Mouse (Mus musculus) midbrain, embryonic 14.5 days (tissue): ENCODE data around the gene Tmem72. TPM values are rescaled to one million over a fixed set of nuclear protein-coding genes. Genes with fewer than 3 reads are reported as not detected.

Source experiments
- ATAC-seq: fragments of 200-750 bp; cut with Nextera tagmentation; 2 replicates; pipeline ENCODE4 v1.8.0; 2017; ENCODE audit warnings: moderate number of reproducible peaks, moderate library complexity; ENCODE audit not compliant: low FRiP score, low TSS enrichment
- DNase-seq: peaks from one replicate; pipeline ENCODE4 v3.0.0-alpha.2; 2015
- H3K27ac ChIP-seq: fragments of 300-500 bp; sonication (generic); replicated peaks from 2 replicates; pipeline ENCODE4 v1.5.1; 2014; ENCODE audit warnings: mild to moderate bottlenecking, low read depth, low read length, moderate library complexity
- H3K27me3 ChIP-seq: fragments of 300-500 bp; sonication (generic); 2 replicates; pipeline ENCODE4 v1.6.1; 2014; ENCODE audit warnings: low read length, control low read depth, mixed read lengths; ENCODE audit not compliant: control insufficient read depth, insufficient read depth
- H3K36me3 ChIP-seq: fragments of 300-500 bp; sonication (generic); 2 replicates; pipeline ENCODE4 v1.6.1; 2014; ENCODE audit warnings: low read length, control low read depth; ENCODE audit not compliant: control insufficient read depth, insufficient read depth
- H3K4me1 ChIP-seq: fragments of 300-500 bp; sonication (generic); 2 replicates; pipeline ENCODE4 v1.6.1; 2014; ENCODE audit warnings: mild to moderate bottlenecking, antibody characterized with exemption, low read length, control low read depth; ENCODE audit not compliant: control insufficient read depth, insufficient read depth
- H3K4me2 ChIP-seq: fragments of 300-500 bp; sonication (generic); 2 replicates; pipeline ENCODE4 v1.6.1; 2014; ENCODE audit warnings: mild to moderate bottlenecking, low read length, moderate library complexity
- H3K4me3 ChIP-seq: fragments of 300-500 bp; sonication (generic); replicated peaks from 2 replicates; pipeline ENCODE4 v1.5.1; 2014; ENCODE audit warnings: low read depth, low read length
- H3K9ac ChIP-seq: fragments of 300-500 bp; sonication (generic); replicated peaks from 2 replicates; pipeline ENCODE4 v1.6.1; 2014; ENCODE audit warnings: mild to moderate bottlenecking, low read length, moderate library complexity
- H3K9me3 ChIP-seq: fragments of 300-500 bp; sonication (generic); 2 replicates; pipeline ENCODE4 v1.6.1; 2016; ENCODE audit warnings: low read length, control low read depth, mixed read lengths; ENCODE audit not compliant: control insufficient read depth
- WGBS: fragments of 180-500 bp; shearing (Covaris S2); extraction: QIAGEN DNeasy Blood & Tissue Kit; methylation state at CpG from one replicate; pipeline ENCODE4 v1.1.7; 2014; 5-methylcytosine and 5-hydroxymethylcytosine counted together
- polyA plus RNA-seq: library from polyadenylated mRNA; unstranded; fragments of >200 nt; fragmentation: Nextera tagmentation; extraction: Ambion mirVana; gene quantifications from 2 replicates; pipeline ENCODE4 v1.2.1, GENCODE M21; 2014

The Tmem72 gene
- polyA plus RNA-seq, 1 experiment from 2014 or later: 0.14 TPM

DNA sequence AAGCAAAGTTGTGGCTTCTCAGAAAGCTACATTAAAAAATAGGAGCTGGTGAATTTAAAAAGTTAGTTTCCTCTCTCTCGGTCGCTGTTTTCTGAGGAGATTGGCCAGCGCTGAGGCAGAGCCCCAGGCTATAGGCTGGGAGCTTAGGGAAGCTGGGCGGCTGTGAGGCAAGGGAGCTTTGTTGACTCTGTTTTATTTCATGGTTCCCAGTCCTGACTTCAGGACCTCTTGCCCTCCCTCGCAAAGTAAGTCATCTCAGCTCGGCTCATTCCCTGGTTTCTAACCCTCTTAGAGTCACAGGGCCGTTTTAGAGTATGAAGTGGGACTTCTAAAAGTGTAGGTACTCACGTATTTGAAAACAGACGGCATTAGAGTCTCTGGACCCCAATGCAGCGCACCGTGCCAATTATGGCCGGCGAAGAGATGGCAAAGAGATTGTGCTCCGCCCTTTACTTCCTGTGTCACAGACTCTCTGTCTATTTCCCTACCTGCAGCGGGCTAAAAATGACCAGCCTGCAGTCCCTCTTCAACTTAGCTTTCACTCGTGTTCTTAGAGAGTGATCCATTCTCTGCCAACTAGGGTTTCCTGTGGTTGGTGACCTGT lies 42.3 kb downstream of the Tmem72 start:
- peak overlapping the region; percentile 98 for H3K4me2 ChIP-seq
- H3K36me3 ChIP-seq: no peaks in the 10 kb centered on the region
- H3K4me1 ChIP-seq: peaks cover 20% of the 10 kb centered on the region
- H3K27ac ChIP-seq: no peak overlapping the region
- H3K9ac ChIP-seq: peak overlapping the region; percentile 62; the same call in 1 of the 2 replicates
- ATAC-seq (no peak), DNase-seq (no peak)
- H3K9me3 ChIP-seq: no peaks in the 10 kb centered on the region
- WGBS: 24% methylated on average over 16 of the region's 16 CpGs
- H3K27me3 ChIP-seq: no peaks in the 10 kb centered on the region
- peak overlapping the region; percentile 52 for H3K4me3 ChIP-seq

DNA sequence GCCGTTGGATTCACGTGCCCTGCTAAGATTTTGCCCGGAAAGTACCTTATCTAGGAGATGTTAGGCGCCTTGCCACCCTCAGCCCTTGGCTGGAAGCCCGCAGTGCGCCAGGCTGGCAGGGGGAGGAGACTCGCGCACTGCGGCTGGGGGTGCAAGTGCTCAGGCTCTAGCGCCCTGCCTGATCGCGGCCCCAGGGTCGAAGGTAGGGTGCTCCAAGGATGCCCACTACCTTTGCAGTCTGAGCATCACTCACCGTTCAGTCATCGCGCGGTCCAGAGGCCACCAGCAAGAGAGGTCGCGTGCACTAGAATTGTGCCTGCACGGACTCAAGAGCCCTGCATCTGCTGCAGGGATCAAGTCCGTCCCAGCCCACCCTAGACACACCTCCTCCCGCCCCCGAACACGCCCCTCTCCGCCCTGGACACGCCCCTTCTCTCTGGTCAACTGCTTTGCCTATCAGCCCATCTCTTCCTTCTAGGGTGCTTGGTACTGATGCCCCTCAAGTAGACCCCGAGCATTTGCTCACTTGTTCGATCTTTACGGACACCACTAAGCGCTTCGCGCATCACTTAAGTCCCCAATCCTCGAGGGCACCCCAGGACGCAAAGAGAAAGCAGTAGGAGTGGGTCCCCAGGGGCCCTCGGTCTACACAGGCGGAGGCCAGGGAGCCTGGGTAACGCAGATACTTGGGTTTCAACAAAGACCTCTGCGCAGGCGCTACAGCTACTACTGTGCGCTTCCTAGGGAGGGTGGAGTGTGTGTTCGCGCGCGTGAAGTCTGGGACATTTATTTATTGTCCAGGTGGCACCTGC lies 43.0 kb downstream of the Tmem72 start, which contains the start of gene Rassf4:
Gene Rassf4 (minus strand): TSS at position 482 of the 812 bp plus-strand sequence.
- Histone ChIP-seq H3K9ac (peak within 1 kb of the TSS; percentile 62), H3K4me1 (peaks cover 20% of the 10 kb centered on the region), H3K9me3 (no peaks in the 10 kb centered on the region), H3K4me2 (peak within 1 kb of the TSS; percentile 98), H3K27ac (peak within 1 kb of the TSS; percentile 32; the same call in 1 of the 2 replicates), H3K36me3 (no peaks in the 10 kb centered on the region), H3K4me3 (peak within 1 kb of the TSS; percentile 52), H3K27me3 (no peaks in the 10 kb centered on the region)
- WGBS: under 1% methylated on average over 44 of the region's 44 CpGs
- ATAC-seq (peak; percentile 83), DNase-seq (peak; percentile 85)

DNA sequence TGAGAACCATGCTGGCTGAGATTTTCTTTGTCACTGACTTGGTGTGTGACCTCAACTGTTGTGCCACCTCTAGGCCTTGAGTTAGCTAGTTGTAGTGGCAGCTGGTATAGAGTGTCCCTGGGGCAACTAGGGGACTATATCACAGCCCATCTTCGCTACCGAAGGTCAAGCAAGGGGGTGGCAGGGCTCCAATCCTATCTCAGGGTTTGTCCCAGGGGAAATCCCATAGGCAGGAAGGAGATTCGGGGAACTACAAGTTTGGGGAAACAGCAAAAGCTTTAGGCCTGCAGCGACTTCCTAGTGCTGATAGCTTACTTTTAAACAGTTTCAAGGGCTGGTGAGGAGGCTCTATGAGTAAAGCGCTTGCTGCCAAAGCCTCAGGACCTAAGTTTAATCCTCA lies 44.4 kb downstream of the Tmem72 start:
- Histone ChIP-seq H3K9me3 (no peaks in the 10 kb centered on the region), H3K4me2 (peak overlapping the region; percentile 98), H3K4me3 (no peak overlapping the region), H3K27me3 (no peaks in the 10 kb centered on the region), H3K9ac (no peak overlapping the region), H3K4me1 (peaks cover 20% of the 10 kb centered on the region), H3K36me3 (no peaks in the 10 kb centered on the region), H3K27ac (no peak overlapping the region)
- 58% methylated on average over 5 of the region's 5 CpGs for WGBS
- ATAC-seq: no peak
- peak; percentile 11 for DNase-seq

DNA sequence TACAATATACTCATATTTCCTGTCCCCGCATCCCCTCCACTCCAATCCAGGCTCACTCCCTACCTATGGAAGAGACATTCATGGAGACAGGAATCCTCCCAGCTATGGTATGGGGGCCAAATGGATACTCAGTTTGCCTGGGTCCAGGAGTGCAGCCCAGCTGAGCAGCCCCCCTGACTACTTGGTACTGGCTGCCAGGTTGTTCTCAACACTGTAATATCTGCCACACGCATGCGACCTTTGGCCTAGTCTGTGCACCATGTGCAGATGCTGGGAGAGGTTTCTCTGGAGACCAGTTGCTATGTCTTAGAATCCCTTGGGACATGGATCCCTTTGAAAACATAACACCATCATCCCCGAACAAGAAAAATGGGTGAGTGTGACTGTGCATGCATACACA lies 44.9 kb downstream of the Tmem72 start:
- no peaks in the 10 kb centered on the region for H3K27me3 ChIP-seq
- no peaks in the 10 kb centered on the region for H3K9me3 ChIP-seq
- H3K4me1 ChIP-seq: peaks cover 20% of the 10 kb centered on the region
- no peaks in the 10 kb centered on the region for H3K36me3 ChIP-seq
- 75% methylated on average over 4 of the region's 4 CpGs for WGBS
- peak overlapping the region; percentile 98 for H3K4me2 ChIP-seq
- peak; percentile 26 for DNase-seq
- no peak overlapping the region for H3K9ac ChIP-seq
- no peak overlapping the region for H3K27ac ChIP-seq
- H3K4me3 ChIP-seq: no peak overlapping the region
- no peak for ATAC-seq

DNA sequence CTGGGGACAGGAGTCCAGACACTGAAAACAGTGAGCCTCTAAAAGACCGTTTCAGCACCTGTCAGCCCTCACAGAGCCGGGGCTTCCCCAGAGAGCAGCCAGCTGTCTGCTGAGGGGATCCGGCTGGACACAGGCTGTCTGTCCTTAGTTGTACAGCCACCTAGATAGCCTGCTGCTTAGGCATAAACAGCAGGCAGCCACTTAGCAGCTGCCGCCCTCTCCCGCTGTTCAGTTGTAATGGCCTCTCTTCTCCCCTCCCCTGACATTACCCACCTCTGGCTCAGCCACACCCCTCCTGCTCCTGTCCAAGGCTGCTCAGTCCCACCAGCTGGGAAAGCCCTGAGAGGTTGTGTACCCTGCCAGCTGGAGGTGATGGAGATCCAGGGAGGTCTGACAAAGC lies 45.7 kb downstream of the Tmem72 start:
- 3% methylated on average over 5 of the region's 5 CpGs for WGBS
- ATAC-seq: peak; percentile 35
- DNase-seq: peak; percentile 32

DNA sequence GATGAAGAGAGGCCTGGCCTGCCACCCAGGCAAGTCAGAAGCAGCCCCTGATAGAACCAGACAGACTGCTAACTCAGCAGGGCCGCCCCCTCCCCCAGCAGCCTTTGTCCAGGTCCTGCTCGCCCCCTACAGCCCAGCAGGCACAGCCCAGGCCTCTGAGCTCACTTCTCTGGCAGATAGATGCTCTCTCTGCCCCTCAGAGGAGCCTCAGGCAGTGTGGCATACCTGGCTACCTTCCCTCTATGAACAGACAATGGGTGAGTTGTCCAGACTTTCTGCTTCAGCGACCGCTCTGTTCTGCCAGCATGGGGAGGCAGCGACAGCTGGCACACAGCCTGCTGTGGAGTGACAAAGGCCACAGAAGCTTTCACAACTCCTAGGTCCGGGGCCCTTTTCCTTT lies 46.6 kb downstream of the Tmem72 start:
- peak overlapping the region; percentile 4; the same call in 1 of the 2 replicates for H3K4me2 ChIP-seq
- H3K27me3 ChIP-seq: no peaks in the 10 kb centered on the region
- no peaks in the 10 kb centered on the region for H3K9me3 ChIP-seq
- peaks cover 20% of the 10 kb centered on the region for H3K4me1 ChIP-seq
- ATAC-seq: peak; percentile 18; the same call in 1 of the 2 replicates
- 7% methylated on average over 6 of the region's 6 CpGs for WGBS
- DNase-seq: peak; percentile 60
- H3K36me3 ChIP-seq: no peaks in the 10 kb centered on the region
- no peak overlapping the region for H3K4me3 ChIP-seq
- no peak overlapping the region for H3K9ac ChIP-seq
- H3K27ac ChIP-seq: peak overlapping the region; percentile 70

More for the DNA sequence above, 45.7 kb downstream of the Tmem72 start:
- Histone ChIP-seq H3K36me3 (no peaks in the 10 kb centered on the region), H3K4me1 (peaks cover 20% of the 10 kb centered on the region), H3K4me3 (no peak overlapping the region), H3K9me3 (no peaks in the 10 kb centered on the region), H3K27me3 (no peaks in the 10 kb centered on the region), H3K27ac (peak overlapping the region; percentile 70), H3K4me2 (peak overlapping the region; percentile 27; the same call in 1 of the 2 replicates), H3K9ac (peak overlapping the region; percentile 34; the same call in 1 of the 2 replicates)

DNA sequence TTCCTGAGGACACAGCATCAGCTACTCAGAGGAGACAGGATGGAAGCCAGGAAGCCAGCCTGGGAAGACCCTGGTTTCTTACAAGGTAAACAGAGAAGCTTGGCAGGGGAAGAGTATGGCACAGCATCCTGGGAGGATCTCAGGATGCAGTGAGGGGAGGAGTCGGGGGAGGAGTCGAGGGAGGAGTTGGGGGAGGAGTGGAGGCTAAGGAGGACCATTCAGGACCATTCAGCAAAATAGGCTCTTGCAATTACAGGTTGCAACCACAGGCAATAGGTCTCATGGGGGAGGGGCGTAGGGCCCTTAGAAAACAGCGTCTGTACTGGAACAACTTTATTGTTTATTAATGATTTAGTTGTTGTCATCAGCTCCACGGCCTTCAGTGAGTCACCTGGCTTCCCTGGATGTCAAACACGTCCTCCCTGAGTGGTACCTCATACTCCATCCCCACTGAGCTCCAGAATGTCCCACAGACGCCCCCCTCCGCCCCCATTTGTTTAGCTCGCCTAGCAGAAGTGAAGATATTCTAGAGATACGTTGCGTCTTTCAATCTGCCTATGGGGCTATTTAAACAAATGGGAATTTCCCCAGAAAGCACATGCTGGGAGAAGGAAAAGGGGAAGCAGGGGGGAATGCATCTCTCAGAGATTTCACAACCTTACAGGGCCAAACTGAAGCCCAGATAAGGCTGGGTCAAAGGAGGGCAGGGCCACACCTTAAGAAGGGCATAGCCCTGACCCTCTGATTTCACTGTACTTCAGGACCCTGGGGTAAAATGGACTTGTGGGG lies 47.8 kb downstream of the Tmem72 start:
- Histone ChIP-seq H3K9ac (no peak overlapping the region), H3K27me3 (no peaks in the 10 kb centered on the region), H3K27ac (no peak overlapping the region), H3K36me3 (no peaks in the 10 kb centered on the region), H3K4me3 (no peak overlapping the region), H3K4me1 (peaks cover 20% of the 10 kb centered on the region), H3K9me3 (no peaks in the 10 kb centered on the region), H3K4me2 (no peak overlapping the region)
- DNase-seq (peak; percentile 8), ATAC-seq (no peak)
- 49% methylated on average over 11 of the region's 11 CpGs for WGBS

DNA sequence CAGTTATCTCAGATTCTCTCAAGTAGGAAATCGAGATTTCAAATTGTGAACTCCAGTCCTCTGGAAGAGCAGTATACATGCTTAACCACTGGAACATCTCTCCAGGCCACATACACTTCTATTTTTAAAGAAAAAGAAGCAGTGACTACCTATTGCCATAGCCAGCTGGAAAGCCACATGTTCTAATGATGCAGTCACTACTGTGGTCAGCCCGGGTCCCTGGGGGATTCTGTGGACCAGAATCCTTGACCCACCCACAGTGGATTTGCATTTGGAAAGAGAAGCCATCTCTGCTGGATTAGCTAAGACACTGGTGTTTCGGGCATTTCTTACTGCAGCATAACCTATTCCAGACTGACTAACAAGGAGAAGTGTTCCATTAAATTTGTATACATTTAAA lies 49.3 kb downstream of the Tmem72 start:
- H3K27ac ChIP-seq: no peak overlapping the region
- no peaks in the 10 kb centered on the region for H3K36me3 ChIP-seq
- H3K9ac ChIP-seq: no peak overlapping the region
- no peaks in the 10 kb centered on the region for H3K27me3 ChIP-seq
- 47% methylated on average over 3 of the region's 3 CpGs for WGBS
- peaks cover 14% of the 10 kb centered on the region for H3K4me1 ChIP-seq
- ATAC-seq (no peak), DNase-seq (no peak)
- H3K4me2 ChIP-seq: no peak overlapping the region
- no peaks in the 10 kb centered on the region for H3K9me3 ChIP-seq
- H3K4me3 ChIP-seq: no peak overlapping the region
